Mouse (Mus musculus) common myeloid progenitor, adult 5-6 weeks (primary cell): ENCODE data around the gene Cdk14. TPM values are rescaled to one million over a fixed set of nuclear protein-coding genes. Genes with fewer than 3 reads are reported as not detected.
A peak's percentile ranks its signal among the peaks of the same experiment; 100 is the strongest.
"Not testable (repeated sequence)": the region's sequence is repeated elsewhere in the genome, so short reads cannot be mapped to it uniquely, and the experiment has no call there.

ENCODE experiments used
- ATAC-seq: replicated peaks from 2 replicates; pipeline ENCODE4 v1.8.0; 2016; ENCODE audit warnings: low read depth, mild to moderate bottlenecking, moderate TSS enrichment, inconsistent platforms; ENCODE audit not compliant: poor library complexity, severe bottlenecking
- total RNA-seq: library from RNA; stranded (forward); fragments of 200-1000, 187-1606 nt; gene quantifications from 2 replicates; pipeline ENCODE4 v1.2.3, GENCODE M21; 2017

The Cdk14 gene
- total RNA-seq, 1 experiment from 2014 or later: 1.6 TPM

DNA sequence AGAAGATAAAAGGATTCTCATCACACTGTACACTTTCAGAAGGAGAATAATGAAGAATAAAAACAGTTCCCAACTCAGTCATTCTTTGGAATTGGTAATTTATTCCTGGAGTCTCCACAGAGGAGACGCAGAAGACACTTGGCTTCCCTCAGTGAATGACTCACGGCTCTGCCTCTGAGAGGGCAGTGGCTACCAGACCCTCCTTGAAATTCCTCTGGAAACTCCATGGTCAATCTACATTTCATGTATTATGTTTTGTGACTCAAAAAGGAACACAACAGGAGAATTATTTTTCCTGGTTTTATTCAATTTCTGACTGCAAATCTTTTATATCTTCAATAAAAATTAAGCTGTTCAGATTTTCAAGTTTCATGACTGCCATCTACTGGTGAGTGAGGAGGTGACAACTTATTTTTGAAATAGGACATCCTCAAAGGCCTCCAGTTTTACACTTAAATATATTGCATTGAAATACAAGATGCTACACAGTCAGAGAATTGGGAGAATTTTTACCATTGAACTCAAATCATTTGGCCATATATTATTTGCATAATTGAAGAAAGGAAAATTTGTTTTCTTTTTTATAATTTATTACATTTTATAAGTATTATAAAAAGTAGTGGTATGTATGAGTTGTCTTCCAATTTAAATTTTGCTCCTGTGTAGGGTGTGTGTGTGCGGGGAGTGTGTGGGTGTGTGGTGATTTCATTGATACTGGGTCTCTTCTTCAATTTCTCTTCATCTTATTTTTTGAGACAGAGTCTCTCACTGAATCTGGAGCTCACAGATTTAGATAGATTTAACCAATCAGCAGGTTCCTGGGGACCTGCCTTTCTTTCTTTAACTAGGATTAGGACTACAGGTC lies 471.8 kb downstream of the Cdk14 start:
- peak; percentile 54; the same call in 1 of the 2 replicates for ATAC-seq

DNA sequence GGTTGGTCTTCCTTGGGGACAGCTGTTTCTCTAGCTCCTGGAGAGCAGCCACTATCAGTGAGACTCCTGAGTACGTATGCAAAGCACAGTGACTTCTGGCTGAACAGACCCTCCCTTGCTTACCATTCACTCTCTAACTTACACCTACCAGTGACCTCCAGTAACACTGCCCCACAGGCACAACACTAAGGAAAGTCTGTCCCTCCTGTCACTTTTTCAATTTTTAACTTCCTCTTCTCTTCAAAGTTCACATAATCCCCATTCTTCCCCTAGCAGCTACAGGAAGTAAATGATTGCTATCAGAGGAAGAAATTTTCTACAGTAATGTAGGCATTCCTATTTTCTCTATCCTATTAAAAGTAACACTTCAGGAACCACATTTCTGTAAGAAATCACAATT lies 485.0 kb downstream of the Cdk14 start:
- peak; percentile 77 for ATAC-seq

DNA sequence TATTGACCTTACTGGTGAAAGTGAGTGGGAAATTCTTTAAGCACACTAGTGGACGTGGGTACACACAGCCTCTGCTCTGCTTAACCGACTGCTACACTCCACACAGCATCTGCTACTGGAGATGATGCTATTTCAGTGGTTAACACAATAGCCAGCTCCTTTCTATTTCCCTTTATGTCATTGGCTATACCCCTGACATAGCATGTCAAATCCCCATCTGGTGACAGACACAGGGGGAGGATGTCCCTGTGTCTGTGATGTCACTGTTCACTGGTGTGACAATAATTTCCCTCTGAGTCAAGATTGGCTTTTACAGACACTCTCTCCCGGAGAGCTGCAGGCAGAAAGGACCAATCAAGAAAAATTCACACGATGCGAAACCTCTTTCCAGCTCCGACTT lies 485.6 kb downstream of the Cdk14 start:
- ATAC-seq: no peak

DNA sequence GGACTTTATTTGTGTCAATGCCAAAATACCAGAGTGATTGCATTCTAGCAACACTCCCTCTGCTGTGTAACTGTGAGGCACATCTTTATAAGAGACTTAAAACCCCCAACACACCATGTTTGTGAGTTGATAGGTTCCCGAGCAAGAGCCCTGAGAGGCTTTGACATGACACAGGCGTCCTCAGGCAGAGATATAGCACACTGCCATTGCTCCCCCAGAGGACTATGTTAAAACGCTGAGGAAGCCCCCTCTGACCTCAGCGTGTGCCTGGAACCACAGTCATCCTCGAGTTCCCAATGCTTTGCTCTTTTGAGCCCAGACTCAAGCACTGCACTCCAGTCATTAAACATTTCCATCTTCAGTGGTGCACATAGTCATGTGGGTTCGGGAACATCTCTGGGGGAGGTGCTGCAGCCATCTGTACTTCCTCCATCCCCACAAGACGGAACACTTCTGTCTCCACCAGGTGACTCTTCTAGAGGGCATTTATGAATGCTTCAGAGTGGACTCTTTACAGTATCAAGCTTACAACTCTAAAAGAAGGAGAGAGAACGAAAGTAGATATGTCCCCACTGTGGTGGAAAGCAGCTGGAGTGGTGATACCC lies 488.5 kb downstream of the Cdk14 start:
- ATAC-seq: no peak

- no peak for ATAC-seq
Measured at GRCm38 (mm10) chr5:4929628-4930027, 490.5 kb downstream of the Cdk14 start.

- ATAC-seq: no peak
Measured at GRCm38 (mm10) chr5:4924866-4925265, 495.2 kb downstream of the Cdk14 start.

- peak; percentile 87 for ATAC-seq
Measured at GRCm38 (mm10) chr5:4918376-4918775, 501.7 kb downstream of the Cdk14 start.

- ATAC-seq: no peak
Measured at GRCm38 (mm10) chr5:4917743-4918142, 502.4 kb downstream of the Cdk14 start.

GRCm38 (mm10) chr5:4917274-4917673 lies 502.8 kb downstream of the Cdk14 start:
- no peak for ATAC-seq

DNA sequence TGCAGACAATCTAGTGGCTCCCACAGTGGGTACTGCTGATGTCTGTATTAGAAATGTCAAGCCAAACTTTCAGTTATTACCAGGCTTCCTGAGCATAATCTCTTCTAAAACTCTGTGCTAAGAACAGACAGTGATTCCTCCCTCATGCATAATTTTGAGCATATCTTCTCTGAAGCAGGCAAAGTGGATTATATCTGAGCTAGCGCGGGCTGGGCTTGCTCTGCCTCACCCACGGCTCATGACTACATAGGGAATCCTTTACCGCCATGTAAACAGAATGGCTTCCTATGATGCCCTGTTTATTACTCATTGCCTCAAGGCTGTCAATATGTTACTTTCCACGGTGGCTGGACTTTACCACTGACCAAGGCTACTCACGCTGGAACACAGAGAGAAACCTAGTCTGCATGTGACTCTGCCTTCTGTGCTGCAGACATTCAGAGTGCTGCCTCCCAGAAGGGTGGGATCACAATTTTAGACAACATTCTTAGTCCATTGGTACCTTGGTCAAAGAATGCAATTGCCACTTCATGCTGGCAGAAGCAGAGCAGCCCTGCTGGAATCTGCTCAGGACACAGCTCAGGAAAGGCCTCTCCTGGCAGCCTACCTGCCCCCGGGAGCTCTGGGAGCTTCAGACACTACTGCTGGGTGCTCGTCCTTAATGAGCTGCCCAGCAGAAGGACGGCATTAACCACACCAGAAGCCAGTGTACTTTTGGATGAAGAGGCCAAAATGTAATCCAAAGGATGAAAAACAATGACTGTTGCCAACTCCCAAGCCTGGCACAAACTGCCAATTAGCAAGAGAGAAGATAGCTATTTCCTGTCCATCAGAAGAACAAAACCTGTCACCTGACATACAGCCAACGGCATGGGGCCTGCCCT lies 503.5 kb downstream of the Cdk14 start:
- ATAC-seq: no peak

- ATAC-seq: not testable (repeated sequence)
Measured at GRCm38 (mm10) chr5:4904911-4905310, 515.2 kb downstream of the Cdk14 start.

GRCm38 (mm10) chr5:4898241-4898640 lies 521.9 kb downstream of the Cdk14 start:
- no peak for ATAC-seq

DNA sequence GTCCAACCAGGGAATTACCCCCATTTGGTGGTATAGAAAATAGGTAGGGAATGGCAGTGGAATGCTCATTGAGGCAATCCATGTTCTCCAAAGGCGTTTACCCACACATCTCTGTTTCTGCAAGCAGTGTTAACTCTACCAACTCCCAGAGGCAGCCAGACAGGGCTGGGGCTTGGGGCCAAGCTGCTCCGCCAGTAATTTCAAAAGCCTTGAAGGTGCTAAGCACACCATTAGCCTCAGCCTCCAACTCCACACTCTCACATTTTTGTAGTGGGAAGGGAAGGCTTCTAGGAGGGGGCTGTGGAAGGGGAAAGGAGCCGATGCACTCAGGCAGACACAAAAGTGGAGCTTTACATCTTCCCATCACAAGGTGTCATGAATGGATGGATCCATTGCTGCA lies 525.1 kb downstream of the Cdk14 start:
- ATAC-seq: no peak

DNA sequence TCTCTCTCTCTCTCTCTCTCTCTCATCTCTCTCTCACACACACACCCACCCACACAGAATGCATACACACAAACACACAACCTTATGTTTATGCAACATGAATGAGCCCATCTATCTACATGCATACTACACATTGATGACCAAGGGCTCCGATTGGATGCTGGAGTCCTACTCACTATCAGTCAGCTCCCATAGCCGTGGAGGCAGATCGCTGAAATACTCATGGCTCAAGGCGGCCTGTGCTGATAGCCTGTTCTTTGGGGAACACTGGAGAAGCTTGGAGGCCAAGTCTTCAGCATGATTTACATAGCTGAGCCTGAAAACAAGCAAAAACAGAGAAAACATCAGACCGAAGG lies 526.3 kb downstream of the Cdk14 start:
- no peak for ATAC-seq

DNA sequence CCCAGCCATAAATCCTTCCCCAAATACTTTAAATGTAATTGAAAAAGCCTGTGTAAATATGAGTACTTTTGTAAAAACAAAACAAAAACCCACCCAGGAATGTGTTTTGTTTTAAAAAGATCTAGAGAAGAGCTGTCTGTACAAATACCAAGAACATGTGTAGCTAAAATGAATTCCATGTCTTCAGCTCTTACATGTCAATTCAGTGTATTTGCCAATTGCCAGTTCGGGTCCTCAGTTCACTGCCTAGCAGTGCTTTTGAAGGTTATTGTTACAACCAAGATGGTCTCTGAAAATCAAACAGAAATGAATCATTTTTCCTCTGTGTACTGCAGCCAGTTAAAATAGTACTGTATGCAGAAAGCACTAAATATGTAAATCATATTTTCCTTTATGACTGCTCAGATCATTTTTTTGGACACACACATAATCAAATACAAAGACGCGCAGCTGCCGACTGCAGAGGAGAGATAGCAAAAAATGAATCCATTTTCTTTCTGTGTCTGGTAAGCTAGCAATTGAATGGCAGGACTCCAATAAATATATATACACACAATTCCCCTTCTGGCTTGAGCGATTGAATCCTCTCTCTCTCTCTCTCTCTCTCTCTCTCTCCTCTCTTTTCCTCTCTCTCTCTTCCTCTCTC lies 526.8 kb downstream of the Cdk14 start:
- no peak for ATAC-seq

GRCm38 (mm10) chr5:4892734-4893133 lies 527.4 kb downstream of the Cdk14 start:
- ATAC-seq: no peak

DNA sequence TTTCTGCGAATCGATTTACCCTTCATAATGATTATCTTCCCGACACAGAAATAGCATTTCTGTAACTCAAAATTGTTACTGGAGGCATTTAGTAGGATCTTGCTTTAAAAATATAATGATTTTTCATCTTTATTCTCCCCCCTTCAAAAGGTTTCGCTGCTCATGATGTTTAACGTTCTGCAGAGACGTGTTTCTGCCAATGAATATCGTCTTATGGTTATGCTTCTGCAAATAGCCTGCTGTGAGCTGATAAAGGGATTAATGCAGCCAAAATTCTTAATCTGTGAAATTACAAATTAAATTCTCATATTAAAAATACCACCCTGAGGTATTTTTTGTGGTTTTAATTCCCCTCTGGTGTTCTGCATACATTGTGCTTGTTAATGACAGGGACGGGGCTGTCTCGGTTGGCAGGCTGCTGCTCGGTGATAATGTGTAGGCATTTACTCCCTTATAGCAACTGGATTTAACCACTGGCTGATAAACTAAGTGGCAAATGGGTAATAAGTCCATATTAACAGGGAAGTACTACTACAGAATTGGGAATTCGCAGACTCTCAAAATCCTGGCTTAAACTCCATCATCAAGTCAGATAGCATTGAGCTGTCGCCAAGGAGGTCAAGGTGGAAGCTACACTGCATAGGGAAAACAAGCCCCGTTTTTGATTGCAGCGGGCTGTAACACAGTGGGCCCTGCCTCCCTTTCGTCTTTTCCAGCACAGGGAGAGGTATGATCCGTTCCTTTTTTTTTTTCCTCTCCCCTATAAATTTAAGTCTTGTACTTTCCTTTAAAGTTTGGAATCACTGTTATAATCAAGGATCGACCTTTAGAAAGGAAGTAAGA lies 528.0 kb downstream of the Cdk14 start:
- no peak for ATAC-seq

DNA sequence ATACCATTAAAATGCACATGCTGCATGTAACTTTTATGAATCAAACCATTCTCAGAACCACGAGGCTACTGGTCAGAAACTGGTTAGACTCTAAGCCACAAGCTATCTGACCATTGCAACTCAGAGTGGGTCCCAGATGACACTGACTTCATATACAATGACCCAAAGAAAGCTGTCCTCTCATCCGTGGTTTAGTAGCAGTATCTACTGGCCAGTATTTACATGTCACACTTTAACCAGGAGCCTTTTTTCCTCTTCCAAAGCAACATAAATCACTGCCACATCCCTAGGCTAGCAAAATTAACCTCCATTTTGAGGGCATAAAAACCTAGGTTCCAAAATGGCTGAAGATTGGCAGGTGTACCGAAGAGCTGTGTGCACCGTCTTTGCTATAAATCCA lies 533.0 kb downstream of the Cdk14 start:
- ATAC-seq: no peak

DNA sequence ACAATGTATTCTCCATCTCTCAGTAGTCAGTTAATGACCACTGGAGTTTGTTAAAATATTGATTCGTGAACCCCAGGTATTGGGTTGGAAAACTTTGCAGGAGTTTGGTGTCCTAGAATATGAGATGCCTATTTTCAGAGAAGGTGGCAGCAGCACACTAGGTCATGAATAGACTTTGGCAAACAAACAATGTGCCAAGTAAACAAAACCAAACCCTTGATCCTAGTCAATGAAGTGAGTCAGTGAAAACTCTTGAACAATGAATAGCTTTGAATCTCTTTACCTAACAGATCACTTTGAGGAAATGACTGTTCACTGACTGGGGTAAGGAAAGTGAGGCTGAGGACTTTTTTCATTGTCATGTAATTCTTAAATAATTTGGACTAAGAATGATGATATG lies 537.3 kb downstream of the Cdk14 start:
- no peak for ATAC-seq
